Comparison of ENCODE assay signal across 33 mouse cellular contexts in the genomic region with DNA sequence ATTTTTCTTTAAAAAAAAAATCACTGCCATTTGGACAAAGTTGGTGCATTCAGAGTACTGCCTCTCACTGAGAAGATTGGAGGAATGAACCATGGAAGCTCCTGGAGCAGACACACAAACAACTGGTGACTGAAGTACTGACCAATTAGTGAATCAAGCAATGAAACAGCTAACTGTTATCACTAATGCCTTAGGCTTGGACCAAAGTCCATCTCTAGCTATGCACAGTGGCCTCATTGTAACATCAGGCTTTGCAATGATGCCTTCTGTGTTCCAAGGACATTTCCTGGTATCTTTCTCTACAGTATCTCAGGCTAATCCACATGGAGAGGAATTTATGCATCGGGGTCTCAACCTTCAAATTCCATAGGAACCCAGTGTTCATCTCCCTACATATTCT.
"Had no signal": no experiment of that assay in that cellular context is flagged by ENCODE, and none has a peak within 500 bp of the region (broad histone marks: within the 10 kb centered on the region; RNA-seq: fewer than 3 reads in every experiment).

No protein-coding gene starts in this region.

- H3K4me3 ChIP-seq: heart, adult 2 months; heart, embryonic 10.5 days; heart, embryonic 12.5 days; heart, embryonic 13.5 days; heart, embryonic 15.5 days; hindbrain, embryonic 10.5 days; hindbrain, embryonic 12.5 days; hindbrain, embryonic 13.5 days; hindbrain, embryonic 15.5 days; kidney, embryonic 15.5 days; layer of hippocampus, adult 2 months; left cerebral cortex, adult 2 months had no signal

- DNase-seq: heart, adult 2 months; heart, postnatal 10 days; heart, postnatal 14 days; heart, postnatal 36 days; heart, postnatal 4 days; kidney, adult 11 months; kidney, adult 18-20 months; kidney, adult 2 months; kidney, adult 8-10 months; kidney, adult 9 months; kidney, postnatal 10 days; kidney, postnatal 14 days; kidney, postnatal 36 days; kidney, postnatal 4 days; layer of hippocampus, adult 9-11 months; layer of hippocampus, postnatal 36 days had no signal

- H3K9me3 ChIP-seq: heart, embryonic 10.5 days; heart, embryonic 13.5 days; heart, embryonic 15.5 days; hindbrain, embryonic 12.5 days; hindbrain, embryonic 15.5 days; kidney, embryonic 15.5 days had no signal

- H3K9ac ChIP-seq: heart, embryonic 12.5 days; heart, embryonic 13.5 days; heart, embryonic 15.5 days; hindbrain, embryonic 12.5 days; hindbrain, embryonic 13.5 days; hindbrain, embryonic 14.5 days; hindbrain, embryonic 15.5 days; kidney, embryonic 15.5 days had no signal

- H3K36me3 ChIP-seq: heart, embryonic 10.5 days; heart, embryonic 12.5 days; heart, embryonic 13.5 days; heart, embryonic 15.5 days; hindbrain, embryonic 10.5 days; hindbrain, embryonic 12.5 days; hindbrain, embryonic 13.5 days; hindbrain, embryonic 15.5 days; kidney, embryonic 15.5 days had no signal

- H3K27ac ChIP-seq: heart, adult 2 months; heart, embryonic 10.5 days; heart, embryonic 13.5 days; heart, embryonic 15.5 days; hindbrain, embryonic 10.5 days; hindbrain, embryonic 12.5 days; hindbrain, embryonic 13.5 days; hindbrain, embryonic 14.5 days; hindbrain, embryonic 15.5 days; hindbrain, postnatal 0 days; kidney, embryonic 15.5 days; kidney, postnatal 0 days; layer of hippocampus, adult 2 months; left cerebral cortex, adult 2 months had no signal

- H3K27me3 ChIP-seq: heart, embryonic 12.5 days; heart, embryonic 13.5 days; heart, embryonic 15.5 days; hindbrain, embryonic 12.5 days; hindbrain, embryonic 13.5 days; hindbrain, embryonic 15.5 days; kidney, embryonic 15.5 days had no signal

- ATAC-seq: hindbrain, embryonic 16.5 days; hindbrain, postnatal 0 days; inflammation-experienced regulatory T-cells, adult 6 months had no signal

- H3K4me2 ChIP-seq: heart, embryonic 11.5 days; heart, embryonic 12.5 days; heart, embryonic 13.5 days; heart, embryonic 15.5 days; hindbrain, embryonic 12.5 days; hindbrain, embryonic 13.5 days; hindbrain, embryonic 14.5 days; hindbrain, embryonic 15.5 days; kidney, embryonic 15.5 days had no signal

- H3K4me1 ChIP-seq: heart, embryonic 10.5 days; heart, embryonic 12.5 days; heart, embryonic 13.5 days; heart, embryonic 15.5 days; hindbrain, embryonic 10.5 days; hindbrain, embryonic 12.5 days; hindbrain, embryonic 13.5 days; hindbrain, embryonic 15.5 days had no signal
